Mouse (Mus musculus): ENCODE data around the gene Saa2.

Gene Saa2

GRCm38 (mm10) chr7:46764672-46765071, 13.1 kb downstream of the Saa2 start:
- DNase-seq = no peak

- no peak for DNase-seq
Measured at GRCm38 (mm10) chr7:46767371-46767770, 15.8 kb downstream of the Saa2 start.

- no peak for DNase-seq
Measured at GRCm38 (mm10) chr7:46768451-46768850, 16.9 kb downstream of the Saa2 start.

GRCm38 (mm10) chr7:46770706-46771105, 19.1 kb downstream of the Saa2 start:
- peak; percentile 70 for DNase-seq

GRCm38 (mm10) chr7:46789177-46789849, 37.7 kb downstream of the Saa2 start:
- DNase-seq = no peak

- DNase-seq = no peak
Measured at GRCm38 (mm10) chr7:46793871-46794270, 42.3 kb downstream of the Saa2 start.

GRCm38 (mm10) chr7:46795287-46796205, 44.0 kb downstream of the Saa2 start, which contains the start of the genes Hps5 and Gtf2h1:
TSS of gene Hps5 (minus strand) at chr7:46796064.
TSS of gene Gtf2h1 (plus strand) at chr7:46796103.
- peak; percentile 98 for DNase-seq

- no peak for DNase-seq
Measured at GRCm38 (mm10) chr7:46796206-46796679, 44.7 kb downstream of the Saa2 start.

- no peak for DNase-seq
Measured at GRCm38 (mm10) chr7:46796779-46797178, 45.2 kb downstream of the Saa2 start.
